ENCODE assay signal across 12 mouse cellular contexts in genomic region chr15:77399027-77399426, GRCm38 (mm10). TPM values are rescaled to one million over a fixed set of nuclear protein-coding genes. Genes with fewer than 3 reads are reported as not detected.
DNase-seq lines count a peak whose midpoint lies in the region; ATAC-seq and TF ChIP-seq lines count a peak whose summit lies in the region.
"Not testable (repeated sequence)": the region's sequence is repeated elsewhere in the genome, so short reads cannot be mapped to it uniquely, and the experiment has no call there.
"Had no signal": no experiment of that assay in that cellular context is flagged by ENCODE, and none has a peak within 500 bp of the region (broad histone marks: within the 10 kb centered on the region; RNA-seq: fewer than 3 reads in every experiment).

Gene Apol7a, minus strand, starts transcription at chr15:77399110.

- ATAC-seq in heart, embryonic 14.5 days (ENCODE audit: insufficient number of reproducible peaks, insufficient read depth, low FRiP score, low read depth): not testable (repeated sequence)
- peak; percentile 63 for ATAC-seq in intestine, postnatal 0 days

- not testable (repeated sequence) for H3K4me3 ChIP-seq in ES-Bruce4 (ENCODE audit: low read depth, low read length); embryonic facial prominence, embryonic 10.5 days; heart, embryonic 14.5 days (ENCODE audit: control insufficient read depth in 1 of 2, insufficient read depth in 1 of 2, low read depth in 1 of 2, low read length in 2 of 2)
- peak within 1 kb of the TSS; percentile 7 for H3K4me3 ChIP-seq in intestine, postnatal 0 days (ENCODE audit: low read depth, low read length)

- not testable (repeated sequence) for TF ChIP-seq POLR2A in ES-Bruce4 (IDR thresholded peaks at IDR 0.05; ENCODE audit: insufficient read depth, low read length)

- not testable (repeated sequence) for H3K36me3 ChIP-seq in ES-Bruce4 (ENCODE audit: control insufficient read depth, insufficient read depth, low read length, poor library complexity, severe bottlenecking); embryonic facial prominence, embryonic 10.5 days (replicated peaks); heart, embryonic 14.5 days (ENCODE audit: control insufficient read depth, insufficient read depth, low read length); intestine, postnatal 0 days (ENCODE audit: control insufficient read depth, insufficient read depth)

- not testable (repeated sequence) for H3K9ac ChIP-seq in ES-Bruce4 (ENCODE audit: low read depth, poor library complexity, severe bottlenecking); heart, embryonic 14.5 days (ENCODE audit: low read length); intestine, postnatal 0 days (ENCODE audit: low read depth, low read length)

- H3K4me2 ChIP-seq in heart, embryonic 14.5 days (ENCODE audit: low read length): peak within 1 kb of the TSS; percentile 11
- peak within 1 kb of the TSS; percentile 54 for H3K4me2 ChIP-seq in intestine, postnatal 0 days (replicated peaks; ENCODE audit: low read depth)

- not testable (repeated sequence) for TF ChIP-seq EP300 in ES-Bruce4 (IDR thresholded peaks at IDR 0.05; ENCODE audit: insufficient read depth, low read depth, low read length)

- not testable (repeated sequence) for H3K9me3 ChIP-seq in ES-Bruce4 (replicated peaks; ENCODE audit: control insufficient read depth, insufficient read depth, low read length, poor library complexity, severe bottlenecking); embryonic facial prominence, embryonic 10.5 days; heart, embryonic 14.5 days (ENCODE audit: control insufficient read depth, low read length); intestine, postnatal 0 days (ENCODE audit: control insufficient read depth)

- WGBS in embryonic facial prominence, embryonic 10.5 days: 60% methylated on average over 9 of the region's 9 CpGs
- WGBS in heart, embryonic 14.5 days: 57% methylated on average over 9 of the region's 9 CpGs
- 39% methylated on average over 9 of the region's 9 CpGs for WGBS in intestine, postnatal 0 days

- H3K4me1 ChIP-seq in ES-Bruce4 (ENCODE audit: control insufficient read depth, insufficient read depth, low read length); embryonic facial prominence, embryonic 10.5 days; heart, embryonic 14.5 days (ENCODE audit: control insufficient read depth in 2 of 2, insufficient read depth in 2 of 2, low read length in 2 of 2); intestine, postnatal 0 days (replicated peaks; ENCODE audit: control insufficient read depth, insufficient read depth, low read length): not testable (repeated sequence)

- TF ChIP-seq CTCF in ES-Bruce4 (IDR thresholded peaks at IDR 0.05; ENCODE audit: low read depth, low read length): peak; percentile 68
- TF ChIP-seq CTCF in intestine, postnatal 0 days (IDR thresholded peaks at IDR 0.05; ENCODE audit: low read depth): peak; percentile 82

- H3K27me3 ChIP-seq in ES-Bruce4 (ENCODE audit: control insufficient read depth, insufficient read depth, low read length, poor library complexity, severe bottlenecking); embryonic facial prominence, embryonic 10.5 days (replicated peaks; ENCODE audit: low read depth, poor library complexity, severe bottlenecking); heart, embryonic 14.5 days (ENCODE audit: control insufficient read depth, insufficient read depth, low read length); intestine, postnatal 0 days (replicated peaks; ENCODE audit: control insufficient read depth, insufficient read depth, low read length): not testable (repeated sequence)

- H3K27ac ChIP-seq in ES-Bruce4 (ENCODE audit: insufficient read depth, low read length); embryonic facial prominence, embryonic 10.5 days (replicated peaks): not testable (repeated sequence)
- H3K27ac ChIP-seq in heart, embryonic 14.5 days (replicated peaks in 1 of 2; ENCODE audit: control insufficient read depth in 1 of 2, insufficient read depth in 1 of 2, low read depth in 2 of 2, low read length in 2 of 2): peak within 1 kb of the TSS; percentile 29 to 41; a peak in 3 of 4 replicates
- H3K27ac ChIP-seq in intestine, postnatal 0 days (ENCODE audit: low read depth, low read length): peak within 1 kb of the TSS; percentile 71

- peak; percentile 60 for DNase-seq in adrenal gland, postnatal 14 days
- DNase-seq in embryonic facial prominence, embryonic 10.5 days (ENCODE audit: low spot score): peak; percentile 19
- peak; percentile 15 for DNase-seq in liver
- peak; percentile 28 for DNase-seq in naive thymus-derived CD4-positive, alpha-beta T cell, adult 2 months (ENCODE audit: low read depth)
- DNase-seq in urinary bladder, postnatal 25 days (ENCODE audit: low spot score): peak; percentile 43

RNA-seq across cellular contexts. Expression of gene Apol7a, which starts in this region (rescaled TPM):
- polyA plus RNA-seq in ES-Bruce4 (2011; ENCODE audit: insufficient read depth, insufficient read length, low read depth, missing spikeins): not detected in 2 replicates
- total RNA-seq in adrenal gland, postnatal 14 days (2021): 0.41 and 4.8 TPM in 2 replicates
- polyA plus RNA-seq in embryonic facial prominence, embryonic 10.5 days (2016; fragmentation: Nextera tagmentation; extraction: Ambion mirVana): not detected in 2 replicates
- 0.11 and 0.31 TPM in 2 replicates for polyA plus RNA-seq in heart, embryonic 14.5 days (2014; fragmentation: Nextera tagmentation; extraction: Ambion mirVana)
- polyA plus RNA-seq in intestine, postnatal 0 days (2015; fragmentation: Nextera tagmentation; extraction: Ambion mirVana): 30.9 and 31.4 TPM in 2 replicates
- total RNA-seq: megakaryocyte, adult 5-6 weeks had no signal
- polyA plus RNA-seq: embryonic facial prominence, embryonic 12.5 days; forebrain, embryonic 15.5 days; inflammation-experienced regulatory T-cells, adult 6 months had no signal

Comparison
In these comparisons a context has a peak if more than half of its experiments do, and no peak if none do; other contexts are left out.
1. RNA of gene Apol7a (polyA plus RNA-seq): 30.9 to 31.4 TPM in intestine, postnatal 0 days; 0.11 to 0.31 TPM in heart, embryonic 14.5 days, not detected in ES-Bruce4 and not detected in embryonic facial prominence, embryonic 10.5 days; every median in the first group is over 10 times any median in the second.
2. Peak in DNase-seq in embryonic facial prominence, embryonic 10.5 days; RNA of the gene not detected or under 1 TPM.
3. Peak in every context shown above with its lines, with median percentiles within 50 percentile points of each other: DNase-seq.